Mouse (Mus musculus): ENCODE results near the gene Syne2. TPM values are rescaled to one million over a fixed set of nuclear protein-coding genes. Genes with fewer than 3 reads are reported as not detected.

Gene Syne2
- polyA plus RNA-seq, 1 experiment from 2014 or later: 49.6 TPM

Small RNAs within 50 kb of the gene (microRNA-seq; reads per million reads assigned to microRNA genes)
- 5.5 reads per million, percentile 20 among the genes with 10 or more reads in this experiment for gene Mir5101

Other genes starting within 250 kb of the Syne2 start
- 8.5 and 8.8 TPM in 2 replicates for gene Ppp2r5e, start 221.9 kb upstream of the Syne2 start, polyA plus RNA-seq (2015; fragmentation: Nextera tagmentation; extraction: Ambion mirVana)
- 7.5 and 8.3 TPM in 2 replicates for gene Wdr89, start 148.6 kb upstream of the Syne2 start, polyA plus RNA-seq (2015; fragmentation: Nextera tagmentation; extraction: Ambion mirVana)
- gene Sgpp1, start 82.4 kb upstream of the Syne2 start, polyA plus RNA-seq (2015; fragmentation: Nextera tagmentation; extraction: Ambion mirVana): 13.3 and 16.2 TPM in 2 replicates

Measured in heart, embryonic 13.5 days (tissue).